Mouse (Mus musculus) heart, embryonic 10.5 days (tissue): ENCODE results near the gene BC037034. TPM values are rescaled to one million over a fixed set of nuclear protein-coding genes. Genes with fewer than 3 reads are reported as not detected.

ENCODE experiments used
- DNase-seq: peaks from one replicate; pipeline ENCODE4 v3.0.0-alpha.2; 2017; ENCODE audit warnings: low spot score
- H3K27ac ChIP-seq: fragments of 300-500 bp; sonication (generic); 2 replicates; pipeline ENCODE4 v1.5.1; 2016; ENCODE audit warnings: mild to moderate bottlenecking
- H3K27me3 ChIP-seq: fragments of 300-500 bp; sonication (generic); 2 replicates; pipeline ENCODE4 v1.6.1; 2016; ENCODE audit warnings: mild to moderate bottlenecking; ENCODE audit not compliant: poor library complexity, insufficient read depth, severe bottlenecking
- H3K36me3 ChIP-seq: fragments of 300-500 bp; sonication (generic); 2 replicates; pipeline ENCODE4 v1.6.1; 2016; ENCODE audit warnings: mild to moderate bottlenecking, moderate library complexity
- H3K4me1 ChIP-seq: fragments of 300-500 bp; sonication (generic); 2 replicates; pipeline ENCODE4 v1.6.1; 2016; ENCODE audit warnings: mild to moderate bottlenecking
- H3K4me3 ChIP-seq: fragments of 300-500 bp; sonication (generic); 2 replicates; pipeline ENCODE4 v1.5.1; 2016; ENCODE audit warnings: mild to moderate bottlenecking, moderate library complexity
- H3K9me3 ChIP-seq: fragments of 300-500 bp; sonication (generic); 2 replicates; pipeline ENCODE4 v1.6.1; 2016; ENCODE audit warnings: mild to moderate bottlenecking, moderate library complexity
- WGBS: fragments of 180-500 bp; shearing (Covaris S2); methylation state at CpG from one replicate; pipeline ENCODE4 v1.1.7; 2016; 5-methylcytosine and 5-hydroxymethylcytosine counted together
- polyA plus RNA-seq: library from polyadenylated mRNA; unstranded; fragments of >200 nt; fragmentation: Nextera tagmentation; extraction: Ambion mirVana; gene quantifications from 2 replicates; pipeline ENCODE4 v1.2.1, GENCODE M21; 2016

BC037034 gene
- polyA plus RNA-seq, 1 experiment from 2014 or later, result 8.7 TPM

DNA sequence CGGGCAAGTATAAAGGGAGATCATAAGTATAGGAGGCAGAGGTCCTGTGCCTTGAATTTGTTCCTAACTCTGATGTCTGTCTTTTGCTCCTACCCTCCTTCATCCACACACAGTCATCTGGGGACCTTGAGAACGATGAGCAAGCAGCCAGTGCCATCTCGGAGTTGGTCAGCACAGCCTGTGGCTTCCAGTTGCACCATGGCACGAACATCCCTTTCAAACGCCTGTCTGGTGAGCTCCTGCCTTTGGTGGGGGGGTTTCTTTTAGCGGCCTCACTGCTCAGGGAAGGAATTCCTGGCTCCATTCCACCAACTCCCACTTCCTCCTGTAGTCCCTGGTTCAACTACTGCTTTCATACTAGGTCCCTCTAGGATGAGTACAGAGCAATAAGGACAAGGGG is 5.3 kb downstream of the BC037034 start:
- Histone ChIP-seq H3K4me1 (peaks cover 68% of the 10 kb centered on the region), H3K27ac (peak overlapping the region; percentile 31), H3K4me3 (no peak overlapping the region), H3K36me3 (peaks cover 44% of the 10 kb centered on the region), H3K27me3 (no peaks in the 10 kb centered on the region), H3K9me3 (no peaks in the 10 kb centered on the region)
- peak; percentile 74 for DNase-seq
- WGBS, result 77% methylated on average over 6 of the region's 6 CpGs

DNA sequence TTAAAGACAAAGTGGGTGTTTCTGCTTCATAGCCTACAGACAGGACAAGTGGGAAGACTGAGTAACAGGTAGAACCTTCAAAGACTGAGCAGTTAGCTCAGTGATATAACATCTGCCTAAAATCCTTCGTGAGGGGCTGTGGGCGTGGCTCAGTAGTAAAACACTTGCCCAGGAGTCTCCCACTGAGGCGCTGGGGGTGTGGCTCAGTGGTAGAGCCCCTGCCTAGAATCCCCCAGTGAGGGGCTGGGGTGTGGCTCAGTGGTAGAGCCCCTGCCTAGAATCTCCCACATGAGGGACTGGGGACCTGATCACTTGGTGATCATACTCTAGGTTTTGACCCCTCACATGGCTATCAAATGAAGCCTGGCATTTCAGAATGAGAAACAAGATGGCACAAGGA is 5.8 kb downstream of the BC037034 start:
- H3K36me3 ChIP-seq, result peaks cover 44% of the 10 kb centered on the region
- no peak for DNase-seq
- H3K4me3 ChIP-seq, result no peak overlapping the region
- H3K4me1 ChIP-seq, result peaks cover 63% of the 10 kb centered on the region
- peak overlapping the region; percentile 31; the same call in 1 of the 2 replicates for H3K27ac ChIP-seq
- WGBS, result 87% methylated on average over 3 of the region's 3 CpGs
- H3K27me3 ChIP-seq, result no peaks in the 10 kb centered on the region
- no peaks in the 10 kb centered on the region for H3K9me3 ChIP-seq

DNA sequence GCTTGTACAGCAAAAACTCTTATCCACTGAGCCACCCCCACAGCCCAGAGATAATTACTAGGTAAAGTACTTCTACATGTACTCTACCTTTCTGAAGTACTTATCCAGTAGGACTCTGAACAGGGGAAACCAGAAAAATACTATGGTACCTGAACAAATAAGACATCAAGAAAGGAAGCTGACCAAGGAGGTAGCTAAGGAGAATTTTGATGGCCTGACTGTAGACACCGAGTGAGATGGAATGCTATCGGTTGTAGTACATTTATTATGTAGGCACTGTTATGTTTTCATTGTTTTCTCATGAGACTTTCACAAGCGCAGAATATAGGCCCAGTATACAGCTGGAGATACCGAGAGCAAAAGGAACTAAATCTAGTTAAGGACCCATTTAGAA is 6.3 kb downstream of the BC037034 start:
- Histone ChIP-seq H3K9me3 (no peaks in the 10 kb centered on the region), H3K36me3 (peaks cover 44% of the 10 kb centered on the region), H3K4me1 (peaks cover 58% of the 10 kb centered on the region), H3K4me3 (no peak overlapping the region), H3K27me3 (no peaks in the 10 kb centered on the region), H3K27ac (no peak overlapping the region)
- WGBS, result 93% methylated on average over 4 of the region's 4 CpGs
- no peak for DNase-seq

DNA sequence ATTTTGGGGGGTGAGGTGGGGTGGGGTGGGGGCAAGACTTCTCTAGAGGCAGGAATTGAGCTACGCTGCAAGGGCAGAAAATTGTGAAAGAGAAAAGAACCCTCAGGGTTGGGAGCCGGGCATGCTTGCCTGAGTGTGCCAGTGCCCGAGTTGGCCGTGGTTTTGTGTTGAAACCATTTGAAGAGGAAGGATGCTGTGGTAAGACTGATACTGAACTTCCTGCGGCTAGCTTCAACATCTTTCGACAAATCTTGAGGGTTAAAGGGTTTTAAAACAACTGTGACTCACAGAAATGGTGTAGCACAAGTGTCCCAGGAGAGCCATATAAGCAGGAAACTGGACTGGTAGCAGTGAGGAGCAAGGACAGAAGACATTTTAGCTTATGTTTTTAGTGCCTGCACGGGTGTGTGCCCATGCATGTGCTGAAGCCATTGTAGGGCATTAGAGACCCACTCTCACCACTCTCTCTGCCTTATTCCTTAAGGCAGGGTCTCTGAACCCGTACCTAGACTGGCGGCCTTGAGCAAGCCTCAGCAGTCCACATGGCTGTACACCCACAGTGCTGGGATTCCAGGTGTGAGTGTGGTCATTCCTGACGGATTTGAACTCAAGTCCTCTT is 6.8 kb downstream of the BC037034 start:
- H3K4me1 ChIP-seq, result peaks cover 53% of the 10 kb centered on the region
- no peak for DNase-seq
- no peaks in the 10 kb centered on the region for H3K27me3 ChIP-seq
- H3K9me3 ChIP-seq, result no peaks in the 10 kb centered on the region
- peaks cover 41% of the 10 kb centered on the region for H3K36me3 ChIP-seq
- no peak overlapping the region for H3K27ac ChIP-seq
- no peak overlapping the region for H3K4me3 ChIP-seq
- WGBS, result 79% methylated on average over 10 of the region's 10 CpGs

DNA sequence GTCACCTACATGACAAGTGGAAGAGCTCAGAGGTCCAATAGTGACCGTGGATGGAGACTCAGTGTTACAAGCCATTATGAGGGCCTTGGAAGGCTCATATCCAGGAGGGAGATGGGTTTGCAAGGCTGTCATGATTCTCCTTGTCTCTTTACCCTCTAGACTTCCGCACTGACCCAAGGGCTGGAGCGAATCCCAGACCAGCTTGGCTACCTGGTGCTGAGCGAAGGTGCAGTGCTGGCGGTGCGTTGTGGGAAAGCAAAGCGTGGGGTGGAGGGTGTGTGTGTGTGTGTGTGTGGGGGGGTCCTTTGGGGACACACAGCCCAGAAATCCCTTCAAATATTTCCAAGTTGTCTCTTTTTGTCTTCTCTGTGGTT is 7.8 kb downstream of the BC037034 start:
- Histone ChIP-seq H3K4me3 (peak overlapping the region; percentile 76), H3K36me3 (peaks cover 31% of the 10 kb centered on the region), H3K27me3 (no peaks in the 10 kb centered on the region), H3K9me3 (no peaks in the 10 kb centered on the region), H3K4me1 (peaks cover 43% of the 10 kb centered on the region), H3K27ac (peak overlapping the region; percentile 87)
- DNase-seq, result no peak
- WGBS, result 19% methylated on average over 7 of the region's 7 CpGs

DNA sequence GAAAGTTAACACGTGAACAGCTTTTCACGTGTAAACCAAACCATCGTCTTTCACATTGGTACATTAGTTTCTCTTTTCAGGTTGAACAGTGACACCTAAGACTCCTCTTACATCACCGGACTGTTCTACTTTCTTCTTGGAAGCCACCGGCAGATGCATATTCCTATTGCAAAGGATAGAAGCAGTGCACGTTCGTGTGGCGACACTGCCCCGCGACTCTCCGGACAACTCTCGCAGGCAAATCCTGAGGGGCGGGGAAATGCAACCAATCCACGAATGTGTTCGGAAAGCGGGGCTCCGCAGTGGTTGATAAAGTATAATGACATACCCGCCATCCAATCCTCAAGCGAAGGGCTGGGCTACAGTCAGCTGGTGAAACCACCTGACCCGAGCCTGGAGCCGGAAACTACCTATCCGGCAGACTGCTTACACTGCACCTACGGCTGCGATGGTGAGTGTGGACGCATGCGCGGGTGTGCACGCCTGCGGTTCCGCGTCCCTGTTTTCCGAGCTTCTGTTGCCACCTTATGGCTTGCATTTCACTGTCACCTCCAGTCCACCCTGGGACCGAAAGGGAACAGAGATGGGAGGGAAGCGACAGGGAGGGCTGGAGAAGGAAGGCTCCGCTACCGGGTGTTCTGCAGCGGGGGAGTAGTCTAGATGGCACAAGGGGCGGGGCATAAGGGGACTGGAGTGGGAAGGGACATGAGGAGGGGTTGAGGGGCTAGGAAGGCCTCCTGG is 8.3 kb downstream of the BC037034 start, which contains the start of gene Lamtor4:
Gene Lamtor4, plus strand, starts transcription at position 130 of the 741 bp plus-strand sequence.
- WGBS, result under 1% methylated on average over 38 of the region's 38 CpGs
- H3K4me1 ChIP-seq, result peaks cover 38% of the 10 kb centered on the region
- no peaks in the 10 kb centered on the region for H3K27me3 ChIP-seq
- H3K9me3 ChIP-seq, result no peaks in the 10 kb centered on the region
- peak within 1 kb of the TSS; percentile 87 for H3K27ac ChIP-seq
- peak; percentile 99 for DNase-seq
- peaks cover 26% of the 10 kb centered on the region for H3K36me3 ChIP-seq
- peak within 1 kb of the TSS; percentile 76 for H3K4me3 ChIP-seq

DNA sequence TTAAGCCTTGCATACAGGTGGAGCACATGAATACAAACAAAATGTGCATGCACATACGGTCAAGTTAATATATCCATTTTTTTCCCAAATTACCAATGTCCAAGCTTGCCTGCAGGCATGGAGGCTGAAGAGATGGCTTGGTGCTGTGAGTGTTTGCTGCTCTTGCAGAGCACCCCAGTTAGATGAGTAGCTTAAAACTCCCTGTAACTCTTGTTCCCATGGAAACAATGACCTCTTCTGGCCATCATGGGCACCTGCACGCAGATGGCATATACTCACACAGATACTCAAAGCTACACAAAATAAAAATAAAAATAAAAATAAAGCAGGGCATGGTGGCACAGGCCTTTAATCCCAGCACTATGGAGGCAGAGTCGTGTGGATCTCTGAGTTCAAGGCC is 10.8 kb downstream of the BC037034 start:
- Histone ChIP-seq H3K27ac (no peak overlapping the region), H3K36me3 (peaks cover 4% of the 10 kb centered on the region; the same call in 1 of the 2 replicates), H3K4me1 (peaks cover 13% of the 10 kb centered on the region), H3K9me3 (no peaks in the 10 kb centered on the region), H3K27me3 (no peaks in the 10 kb centered on the region), H3K4me3 (no peak overlapping the region)
- 86% methylated on average over 3 of the region's 3 CpGs for WGBS
- DNase-seq, result no peak

DNA sequence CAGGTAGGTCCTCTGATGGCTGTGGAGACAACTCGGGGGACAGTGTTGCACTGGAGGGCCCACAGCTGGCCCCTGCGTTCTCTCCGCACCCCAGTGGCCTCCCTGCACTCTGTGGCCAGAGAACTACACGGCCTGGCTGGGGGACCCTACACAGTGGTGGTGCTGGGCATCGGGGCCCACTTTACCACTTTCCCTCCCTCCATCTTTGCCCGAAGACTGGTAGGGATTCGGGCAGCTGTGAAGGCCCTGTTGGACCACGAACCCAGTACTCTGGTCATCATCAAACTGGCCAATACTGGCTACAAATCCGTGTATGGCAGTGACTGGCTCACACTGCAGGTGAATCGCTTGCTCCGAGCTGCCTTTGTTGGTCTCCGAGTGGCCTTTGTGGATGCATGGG is 12.7 kb downstream of the BC037034 start:
- Histone ChIP-seq H3K4me3 (no peak overlapping the region), H3K36me3 (no peaks in the 10 kb centered on the region), H3K27ac (no peak overlapping the region), H3K4me1 (peaks cover 5% of the 10 kb centered on the region), H3K27me3 (no peaks in the 10 kb centered on the region), H3K9me3 (no peaks in the 10 kb centered on the region)
- DNase-seq, result no peak
- 79% methylated on average over 12 of the region's 12 CpGs for WGBS

DNA sequence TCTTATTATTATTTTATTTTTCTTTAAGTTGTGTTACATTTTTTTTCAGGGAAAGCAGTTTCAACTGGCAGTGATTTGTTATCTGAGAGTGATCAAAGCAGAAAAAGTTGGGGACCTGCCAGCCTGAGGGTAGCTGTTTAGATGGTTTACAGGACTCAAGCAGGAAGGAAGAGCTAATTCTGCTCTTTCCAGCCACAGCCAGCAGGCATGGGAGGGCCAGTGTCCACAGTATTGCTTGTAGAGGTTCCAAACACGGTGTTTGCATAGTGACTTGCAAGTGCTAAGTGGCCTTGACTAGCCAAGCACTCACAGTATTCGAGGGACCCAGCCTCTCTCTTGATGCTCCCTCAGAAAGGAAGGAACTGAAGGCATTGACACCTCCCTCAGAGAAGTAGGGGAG is 22.3 kb downstream of the BC037034 start:
- Histone ChIP-seq H3K27ac (no peak overlapping the region), H3K4me3 (no peak overlapping the region), H3K27me3 (no peaks in the 10 kb centered on the region), H3K36me3 (no peaks in the 10 kb centered on the region), H3K4me1 (no peaks in the 10 kb centered on the region), H3K9me3 (no peaks in the 10 kb centered on the region)
- 29% methylated on average over 2 of the region's 2 CpGs for WGBS
- no peak for DNase-seq

DNA sequence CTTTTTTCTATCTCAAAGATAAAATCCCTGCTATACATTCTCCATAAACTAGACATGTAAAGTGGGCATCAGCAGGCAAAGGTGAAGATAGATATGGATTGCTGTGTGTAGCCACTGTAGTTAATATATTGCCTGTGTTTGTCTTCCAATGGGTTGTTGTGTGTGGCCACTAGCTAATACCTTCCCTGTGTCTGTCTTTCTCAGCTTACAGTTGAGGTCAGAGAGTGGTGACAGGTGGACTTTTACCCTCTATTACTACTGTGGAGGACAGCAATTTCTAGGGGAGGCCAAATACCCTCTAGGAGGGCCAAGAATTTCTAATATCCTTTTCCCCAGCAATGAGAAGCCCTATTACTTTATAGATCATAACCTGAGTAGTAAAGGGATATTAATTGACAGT is 29.6 kb downstream of the BC037034 start:
- DNase-seq, result no peak
- H3K4me1 ChIP-seq, result no peaks in the 10 kb centered on the region
- no peaks in the 10 kb centered on the region for H3K36me3 ChIP-seq
- H3K9me3 ChIP-seq, result no peaks in the 10 kb centered on the region
- no peaks in the 10 kb centered on the region for H3K27me3 ChIP-seq
- H3K27ac ChIP-seq, result no peak overlapping the region
- H3K4me3 ChIP-seq, result no peak overlapping the region

DNA sequence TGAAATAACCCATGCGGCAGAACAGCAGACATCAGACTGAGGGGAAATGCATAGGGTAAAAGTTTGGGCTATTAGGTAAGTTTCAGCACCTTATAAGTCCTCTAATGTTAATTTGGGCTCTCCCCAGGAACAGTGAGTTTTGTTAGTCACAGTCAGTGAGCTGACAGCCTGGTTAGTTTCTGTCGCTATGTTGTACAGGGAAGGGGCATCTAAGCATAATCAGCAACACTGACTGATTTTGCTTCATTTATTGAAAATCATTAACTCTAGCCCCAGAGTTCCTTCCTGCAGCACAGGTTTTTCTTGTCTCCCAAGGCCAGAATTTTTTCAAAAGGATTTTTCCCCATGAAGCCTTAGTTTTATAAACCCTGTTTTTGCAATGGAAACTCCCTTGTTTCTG is 30.1 kb downstream of the BC037034 start:
- H3K27me3 ChIP-seq, result no peaks in the 10 kb centered on the region
- no peaks in the 10 kb centered on the region for H3K4me1 ChIP-seq
- no peak for DNase-seq
- 81% methylated on average over 2 of the region's 2 CpGs for WGBS
- H3K36me3 ChIP-seq, result no peaks in the 10 kb centered on the region
- no peak overlapping the region for H3K27ac ChIP-seq
- no peak overlapping the region for H3K4me3 ChIP-seq
- no peaks in the 10 kb centered on the region for H3K9me3 ChIP-seq

DNA sequence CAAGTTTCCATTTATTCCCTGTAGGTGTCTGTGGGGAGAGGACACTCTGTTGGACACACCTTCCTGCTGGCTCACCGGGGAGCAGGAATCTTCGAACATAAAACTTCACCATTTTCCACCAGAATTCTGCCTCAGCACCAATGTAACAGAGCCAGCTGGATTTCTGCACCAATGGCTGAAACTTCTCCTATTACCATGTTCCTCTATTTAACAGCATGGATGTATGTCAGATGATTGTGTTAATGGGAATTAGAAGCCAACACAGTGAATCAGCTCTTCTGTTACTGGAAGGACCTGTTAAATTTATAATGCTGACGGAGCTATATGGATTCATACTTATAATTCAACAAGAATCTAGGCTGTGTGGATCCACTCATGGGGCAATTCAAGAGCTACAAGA is 34.3 kb downstream of the BC037034 start:
- WGBS, result 83% methylated on average over 3 of the region's 3 CpGs
- no peak overlapping the region for H3K4me3 ChIP-seq
- no peaks in the 10 kb centered on the region for H3K27me3 ChIP-seq
- no peaks in the 10 kb centered on the region for H3K9me3 ChIP-seq
- no peak overlapping the region for H3K27ac ChIP-seq
- no peaks in the 10 kb centered on the region for H3K4me1 ChIP-seq
- H3K36me3 ChIP-seq, result no peaks in the 10 kb centered on the region
- DNase-seq, result no peak

DNA sequence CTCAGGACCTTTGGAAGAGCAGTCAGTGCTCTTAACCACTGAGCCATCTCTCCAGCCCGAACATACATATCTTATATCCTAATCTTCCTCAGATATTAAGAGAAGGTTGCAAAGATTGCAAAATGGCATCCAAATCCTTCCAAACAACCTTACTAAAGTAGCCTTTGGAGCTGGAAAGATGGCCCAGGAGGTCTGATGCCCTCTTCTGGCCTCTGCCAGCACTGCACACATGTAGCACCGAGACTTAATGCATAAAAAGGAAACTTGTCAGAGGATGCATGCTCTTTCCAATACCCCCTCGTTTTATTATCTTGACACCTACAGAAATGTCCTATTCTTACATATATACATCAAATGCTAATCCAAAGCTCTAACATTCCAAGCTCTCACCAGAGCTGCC is 35.8 kb downstream of the BC037034 start:
- Histone ChIP-seq H3K4me3 (no peak overlapping the region), H3K4me1 (no peaks in the 10 kb centered on the region), H3K27me3 (no peaks in the 10 kb centered on the region), H3K36me3 (no peaks in the 10 kb centered on the region), H3K27ac (no peak overlapping the region), H3K9me3 (no peaks in the 10 kb centered on the region)
- 50% methylated on average over 3 of the region's 3 CpGs for WGBS
- no peak for DNase-seq
